Mouse (Mus musculus) stomach, postnatal 0 days (tissue): ENCODE data around the gene Map4k4. TPM values are rescaled to one million over a fixed set of nuclear protein-coding genes. Genes with fewer than 3 reads are reported as not detected.

ENCODE experiments used
- ATAC-seq: fragments of 200-750 bp; cut with Nextera tagmentation; 2 replicates; pipeline ENCODE4 v1.8.0; 2017; ENCODE audit not compliant: low FRiP score, low TSS enrichment
- DNase-seq: peaks from one replicate; pipeline ENCODE4 v3.0.0-alpha.2; 2016; ENCODE audit warnings: low spot score
- H3K27ac ChIP-seq: fragments of 300-500 bp; sonication (generic); replicated peaks from 2 replicates; pipeline ENCODE4 v1.5.1; 2014; ENCODE audit warnings: mild to moderate bottlenecking, control low read depth
- H3K27me3 ChIP-seq: fragments of 300-500 bp; sonication (generic); 2 replicates; pipeline ENCODE4 v1.6.1; 2014; ENCODE audit warnings: low read length; ENCODE audit not compliant: control insufficient read depth, insufficient read depth
- H3K36me3 ChIP-seq: fragments of 300-500 bp; sonication (generic); 2 replicates; pipeline ENCODE4 v1.6.1; 2014; ENCODE audit warnings: low read length, mixed read lengths; ENCODE audit not compliant: control insufficient read depth, insufficient read depth
- H3K4me1 ChIP-seq: fragments of 300-500 bp; sonication (generic); replicated peaks from 2 replicates; pipeline ENCODE4 v1.6.1; 2014; ENCODE audit warnings: antibody characterized with exemption; ENCODE audit not compliant: control insufficient read depth, insufficient read depth
- H3K4me2 ChIP-seq: fragments of 300-500 bp; sonication (generic); replicated peaks from 2 replicates; pipeline ENCODE4 v1.6.1; 2014; ENCODE audit warnings: low read depth, mild to moderate bottlenecking, control low read depth, moderate library complexity
- H3K4me3 ChIP-seq: fragments of 300-500 bp; sonication (generic); 2 replicates; pipeline ENCODE4 v1.5.1; 2014; ENCODE audit warnings: low read depth, low read length, control low read depth
- H3K9ac ChIP-seq: fragments of 300-500 bp; sonication (generic); 2 replicates; pipeline ENCODE4 v1.6.1; 2014; ENCODE audit warnings: mild to moderate bottlenecking, low read length, control low read depth, mixed read lengths
- H3K9me3 ChIP-seq: fragments of 300-500 bp; sonication (generic); 2 replicates; pipeline ENCODE4 v1.6.1; 2016; ENCODE audit warnings: low read length; ENCODE audit not compliant: control insufficient read depth
- CTCF ChIP-seq: IDR thresholded peaks from 2 replicates; pipeline ENCODE4 v1.5.1; 2016; ENCODE audit warnings: antibody characterized with exemption, low read depth, mild to moderate bottlenecking, moderate library complexity
- EP300 ChIP-seq: optimal IDR thresholded peaks from 2 replicates; pipeline ENCODE3; 2016; ENCODE audit warnings: antibody characterized with exemption
- WGBS: fragments of 180-500 bp; shearing (Covaris S2); extraction: QIAGEN DNeasy Blood & Tissue Kit; methylation state at CpG from one replicate; pipeline ENCODE4 v1.1.7; 2014; 5-methylcytosine and 5-hydroxymethylcytosine counted together
- polyA plus RNA-seq: library from polyadenylated mRNA; unstranded; fragments of >200 nt; fragmentation: Nextera tagmentation; extraction: Ambion mirVana; gene quantifications from 2 replicates; pipeline ENCODE4 v1.2.1, GENCODE M21; 2015

The Map4k4 gene
- polyA plus RNA-seq, 1 experiment from 2014 or later, result 8.5 TPM

DNA sequence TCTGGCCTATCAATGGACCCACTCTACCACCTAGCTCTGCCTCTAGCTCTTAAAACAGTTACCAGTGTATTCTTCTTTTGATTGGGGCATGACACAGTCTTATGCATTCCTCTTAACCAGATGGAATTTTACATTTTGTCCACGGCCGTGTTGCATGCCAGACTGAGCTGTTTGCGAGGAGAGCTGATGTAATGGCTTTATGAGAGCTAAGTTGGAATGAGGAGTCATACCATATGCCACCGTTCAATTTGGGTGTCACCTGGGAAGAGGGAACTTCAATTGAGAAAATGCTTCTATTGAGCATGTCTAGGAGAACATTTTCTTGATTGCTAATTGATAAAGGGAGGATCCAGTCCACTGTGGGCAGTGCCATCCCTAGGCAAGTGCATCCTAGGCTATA is 18.2 kb upstream of the Map4k4 start:
- no peak for DNase-seq
- no peak overlapping the region for H3K4me2 ChIP-seq
- H3K27me3 ChIP-seq, result no peaks in the 10 kb centered on the region
- 76% methylated on average over 4 of the region's 4 CpGs for WGBS
- no peak overlapping the region for H3K4me3 ChIP-seq
- no peaks in the 10 kb centered on the region for H3K4me1 ChIP-seq
- no peaks in the 10 kb centered on the region for H3K9me3 ChIP-seq
- no peak overlapping the region for H3K27ac ChIP-seq
- no peaks in the 10 kb centered on the region for H3K36me3 ChIP-seq
- ATAC-seq, result no peak
- no peak for TF ChIP-seq CTCF
- no peak for TF ChIP-seq EP300
- H3K9ac ChIP-seq, result no peak overlapping the region

DNA sequence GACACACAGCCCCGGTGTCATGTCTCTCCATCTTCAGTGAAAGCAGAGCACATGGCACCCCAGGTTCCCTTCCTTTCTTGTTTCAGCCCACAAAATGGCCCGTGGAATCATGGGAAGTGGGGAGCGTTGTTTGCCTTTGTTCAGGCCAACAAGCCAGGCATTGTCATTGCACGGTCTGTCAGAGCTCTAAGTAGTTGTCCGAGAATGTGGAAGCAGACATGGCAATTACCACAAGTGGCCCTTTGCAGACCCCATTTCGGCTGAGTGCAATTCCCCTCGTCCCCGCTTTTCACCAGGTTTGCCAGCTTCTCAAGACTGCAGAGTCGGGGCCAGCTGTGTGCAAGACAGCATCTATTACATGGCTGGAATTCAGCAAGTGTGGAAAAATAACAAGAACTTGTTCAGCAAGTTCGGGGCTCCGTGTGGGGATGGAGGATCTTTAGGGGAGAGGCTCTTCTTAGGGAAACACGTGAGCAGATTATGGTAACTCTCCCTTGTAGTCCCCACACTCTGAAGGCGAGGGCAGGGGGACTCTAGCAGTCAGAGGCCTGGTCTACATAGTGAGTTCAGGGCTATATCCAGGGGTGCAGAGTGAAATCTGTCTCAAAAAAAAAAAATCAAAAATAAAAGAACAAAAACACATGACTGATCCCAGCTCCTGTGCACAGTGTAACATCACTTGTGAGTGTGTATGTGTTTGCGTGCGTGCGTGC is 15.8 kb upstream of the Map4k4 start:
- TF ChIP-seq EP300 (no peak), CTCF (no peak)
- DNase-seq (no peak), ATAC-seq (no peak)
- H3K9me3 ChIP-seq, result no peaks in the 10 kb centered on the region
- no peaks in the 10 kb centered on the region for H3K36me3 ChIP-seq
- H3K27ac ChIP-seq, result no peak overlapping the region
- WGBS, result 56% methylated on average over 16 of the region's 16 CpGs
- H3K4me3 ChIP-seq, result no peak overlapping the region
- H3K27me3 ChIP-seq, result no peaks in the 10 kb centered on the region
- no peaks in the 10 kb centered on the region for H3K4me1 ChIP-seq
- no peak overlapping the region for H3K9ac ChIP-seq
- no peak overlapping the region for H3K4me2 ChIP-seq

DNA sequence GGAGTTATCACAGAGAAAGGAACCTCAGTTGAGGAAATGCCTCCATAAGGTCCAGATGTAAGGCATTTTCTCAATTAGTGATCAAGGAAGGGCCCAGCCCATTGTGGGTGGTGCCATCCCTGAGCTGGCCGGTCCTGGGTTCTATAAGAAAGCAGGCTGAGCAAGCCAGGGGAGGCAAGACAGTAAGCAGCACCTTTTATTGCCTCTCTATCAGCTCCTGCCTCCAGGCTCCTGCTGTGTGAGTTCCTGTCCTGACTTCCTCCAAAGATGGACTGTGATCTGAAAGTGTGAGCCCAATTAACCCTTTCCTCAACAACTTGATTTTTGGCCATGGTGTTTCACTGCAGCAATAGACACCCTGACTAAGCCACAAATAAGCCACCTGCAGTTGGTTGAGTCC is 12.7 kb upstream of the Map4k4 start:
- ATAC-seq (no peak), DNase-seq (no peak)
- H3K4me3 ChIP-seq, result no peak overlapping the region
- no peak overlapping the region for H3K27ac ChIP-seq
- H3K9ac ChIP-seq, result no peak overlapping the region
- 35% methylated on average over 1 of the region's 1 CpGs for WGBS
- H3K4me1 ChIP-seq, result no peaks in the 10 kb centered on the region
- TF ChIP-seq CTCF, result no peak
- TF ChIP-seq EP300, result no peak
- no peaks in the 10 kb centered on the region for H3K27me3 ChIP-seq
- no peak overlapping the region for H3K4me2 ChIP-seq
- H3K36me3 ChIP-seq, result no peaks in the 10 kb centered on the region
- H3K9me3 ChIP-seq, result no peaks in the 10 kb centered on the region

DNA sequence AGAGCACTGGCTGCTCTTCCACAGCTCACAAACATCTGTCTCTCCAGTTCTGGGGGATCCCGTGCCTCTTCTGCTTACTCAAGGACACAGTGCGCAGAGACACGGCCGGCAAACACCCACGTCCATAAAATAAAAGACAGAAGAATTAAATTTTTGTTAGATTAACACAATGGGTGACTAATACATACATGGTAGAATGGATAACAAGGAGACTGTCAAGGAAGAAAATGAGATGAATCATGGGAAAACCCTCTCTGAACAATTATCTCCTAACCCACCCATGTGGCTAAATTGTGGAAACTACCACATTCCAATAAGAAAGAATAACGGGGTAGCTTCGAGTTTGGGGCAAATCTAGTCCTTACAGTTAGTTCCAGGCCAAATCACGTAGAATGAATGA is 11.3 kb upstream of the Map4k4 start:
- no peaks in the 10 kb centered on the region for H3K4me1 ChIP-seq
- no peak for ATAC-seq
- H3K27me3 ChIP-seq, result no peaks in the 10 kb centered on the region
- WGBS, result 77% methylated on average over 8 of the region's 8 CpGs
- no peak overlapping the region for H3K4me3 ChIP-seq
- no peak for TF ChIP-seq CTCF
- no peak for TF ChIP-seq EP300
- no peaks in the 10 kb centered on the region for H3K36me3 ChIP-seq
- H3K27ac ChIP-seq, result no peak overlapping the region
- H3K9ac ChIP-seq, result no peak overlapping the region
- H3K9me3 ChIP-seq, result no peaks in the 10 kb centered on the region
- H3K4me2 ChIP-seq, result no peak overlapping the region
- DNase-seq, result no peak

DNA sequence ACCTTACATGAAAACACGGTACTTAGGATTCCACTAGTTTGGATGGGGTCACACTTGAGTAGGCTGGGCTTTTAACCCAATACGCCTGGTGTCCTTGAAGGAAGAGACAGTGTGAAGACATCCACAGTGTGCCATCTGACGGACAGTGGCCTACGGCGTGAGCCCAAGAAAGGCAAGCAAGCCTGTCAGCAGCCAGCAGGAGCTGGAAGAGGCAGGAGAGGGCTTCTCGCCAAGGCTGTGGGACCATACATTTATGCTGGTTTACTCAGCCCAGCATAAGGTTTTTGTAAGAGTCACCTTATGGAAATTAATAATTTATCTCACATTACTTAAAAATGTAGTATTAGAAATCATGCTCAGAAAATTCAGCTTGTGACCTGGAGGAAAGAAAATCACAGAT is 10.7 kb upstream of the Map4k4 start:
- 89% methylated on average over 6 of the region's 6 CpGs for WGBS
- H3K27me3 ChIP-seq, result no peaks in the 10 kb centered on the region
- H3K9me3 ChIP-seq, result no peaks in the 10 kb centered on the region
- H3K36me3 ChIP-seq, result no peaks in the 10 kb centered on the region
- no peak overlapping the region for H3K4me3 ChIP-seq
- no peak for ATAC-seq
- no peaks in the 10 kb centered on the region for H3K4me1 ChIP-seq
- H3K9ac ChIP-seq, result no peak overlapping the region
- H3K27ac ChIP-seq, result no peak overlapping the region
- TF ChIP-seq CTCF (no peak), EP300 (no peak)
- no peak for DNase-seq
- no peak overlapping the region for H3K4me2 ChIP-seq

DNA sequence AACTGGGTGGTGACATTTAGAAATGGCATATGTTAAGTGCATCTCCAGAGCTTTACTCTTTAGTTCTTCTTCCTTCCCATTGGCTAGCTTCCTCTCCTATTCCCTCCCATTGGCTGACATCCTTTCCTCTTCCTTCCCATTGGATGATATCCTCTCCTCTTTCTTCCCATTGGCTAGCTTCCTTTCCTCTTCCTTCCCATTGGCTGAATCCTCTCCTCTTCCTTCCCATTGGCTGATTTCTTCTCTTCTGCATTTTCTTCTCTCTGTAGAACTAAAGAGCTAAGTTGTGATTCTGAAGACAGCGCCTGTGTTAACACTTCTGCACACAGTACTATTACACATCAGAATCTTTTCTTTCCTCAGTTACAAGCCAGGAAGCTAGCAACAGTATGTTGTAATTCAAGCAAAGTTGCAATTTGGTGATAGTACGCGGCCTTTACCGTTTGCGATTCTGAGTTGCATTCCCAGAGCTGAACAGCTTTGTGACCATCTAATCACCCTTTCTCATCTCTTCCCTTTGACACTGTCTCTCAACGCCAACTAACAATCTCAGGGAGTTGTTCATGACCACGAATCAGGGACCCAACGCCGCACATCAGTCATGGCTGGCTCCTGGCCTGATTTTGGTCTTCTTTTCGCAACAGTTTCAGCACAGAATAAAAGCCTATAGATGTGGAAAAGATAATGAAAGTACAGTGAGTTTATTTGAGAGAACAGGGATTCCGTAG is 7.4 kb upstream of the Map4k4 start:
- no peak overlapping the region for H3K4me2 ChIP-seq
- no peaks in the 10 kb centered on the region for H3K36me3 ChIP-seq
- no peaks in the 10 kb centered on the region for H3K9me3 ChIP-seq
- no peak for ATAC-seq
- H3K4me1 ChIP-seq, result peaks cover 4% of the 10 kb centered on the region; the same call in 1 of the 2 replicates
- H3K4me3 ChIP-seq, result no peak overlapping the region
- H3K27ac ChIP-seq, result no peak overlapping the region
- no peak for DNase-seq
- no peak for TF ChIP-seq EP300
- no peak for TF ChIP-seq CTCF
- 94% methylated on average over 11 of the region's 11 CpGs for WGBS
- H3K9ac ChIP-seq, result no peak overlapping the region
- H3K27me3 ChIP-seq, result no peaks in the 10 kb centered on the region
